Comparison of ENCODE assay signal across 26 mouse cellular contexts in genomic region chr10:115061498-115061897, GRCm38 (mm10).
"Had no signal": no experiment of that assay in that cellular context is flagged by ENCODE, and none has a peak within 500 bp of the region (broad histone marks: within the 10 kb centered on the region; RNA-seq: fewer than 3 reads in every experiment).

No protein-coding gene starts in this region.

- H3K4me2 ChIP-seq: heart, embryonic 11.5 days; heart, embryonic 13.5 days; heart, embryonic 15.5 days; hindbrain, embryonic 12.5 days; hindbrain, embryonic 14.5 days; intestine, embryonic 15.5 days; limb, embryonic 15.5 days; liver, embryonic 12.5 days had no signal

- H3K9me3 ChIP-seq: heart, embryonic 15.5 days; hindbrain, embryonic 10.5 days; intestine, embryonic 15.5 days; limb, embryonic 15.5 days had no signal

- H3K27me3 ChIP-seq: heart, embryonic 13.5 days; heart, embryonic 15.5 days; hindbrain, embryonic 12.5 days; intestine, embryonic 15.5 days; limb, embryonic 15.5 days; liver, embryonic 12.5 days had no signal

- H3K27ac ChIP-seq: gastrocnemius, adult 2 months; heart, adult 2 months; heart, embryonic 13.5 days; heart, embryonic 15.5 days; hindbrain, embryonic 10.5 days; hindbrain, embryonic 12.5 days; hindbrain, embryonic 14.5 days; intestine, embryonic 15.5 days; layer of hippocampus, adult 2 months; left cerebral cortex, adult 2 months; limb, embryonic 15.5 days; liver, embryonic 12.5 days; liver, embryonic 14.5 days had no signal

- H3K4me3 ChIP-seq: gastrocnemius, adult 2 months; heart, adult 2 months; heart, embryonic 13.5 days; heart, embryonic 15.5 days; hindbrain, embryonic 10.5 days; hindbrain, embryonic 12.5 days; intestine, embryonic 15.5 days; layer of hippocampus, adult 2 months; left cerebral cortex, adult 2 months; limb, embryonic 15.5 days; liver, embryonic 12.5 days had no signal

- ATAC-seq: hindbrain, embryonic 16.5 days; inflammation-experienced regulatory T-cells, adult 6 months; intestine, embryonic 15.5 days; intestine, postnatal 0 days; liver, embryonic 12.5 days had no signal

- H3K9ac ChIP-seq: heart, embryonic 13.5 days; heart, embryonic 15.5 days; hindbrain, embryonic 12.5 days; hindbrain, embryonic 14.5 days; intestine, embryonic 15.5 days; limb, embryonic 15.5 days; liver, embryonic 12.5 days; liver, embryonic 14.5 days had no signal

- H3K4me1 ChIP-seq: heart, embryonic 13.5 days; heart, embryonic 15.5 days; hindbrain, embryonic 10.5 days; hindbrain, embryonic 12.5 days; intestine, embryonic 15.5 days; limb, embryonic 15.5 days; liver, embryonic 12.5 days had no signal

- DNase-seq: gastrocnemius, adult 2 months; gastrocnemius, postnatal 10 days; gastrocnemius, postnatal 25 days; heart, adult 2 months; heart, postnatal 14 days; heart, postnatal 4 days; kidney, adult 18-20 months; kidney, adult 8-10 months; kidney, postnatal 10 days; kidney, postnatal 25 days; kidney, postnatal 4 days had no signal

- H3K36me3 ChIP-seq: heart, embryonic 13.5 days; heart, embryonic 15.5 days; hindbrain, embryonic 10.5 days; hindbrain, embryonic 12.5 days; intestine, embryonic 15.5 days; limb, embryonic 15.5 days; liver, embryonic 12.5 days had no signal
